Mouse (Mus musculus): Measurements from ENCODE around the gene Ptpn22.
"Not testable (repeated sequence)": the region's sequence is repeated elsewhere in the genome, so short reads cannot be mapped to it uniquely, and the experiment has no call there.

DNA sequence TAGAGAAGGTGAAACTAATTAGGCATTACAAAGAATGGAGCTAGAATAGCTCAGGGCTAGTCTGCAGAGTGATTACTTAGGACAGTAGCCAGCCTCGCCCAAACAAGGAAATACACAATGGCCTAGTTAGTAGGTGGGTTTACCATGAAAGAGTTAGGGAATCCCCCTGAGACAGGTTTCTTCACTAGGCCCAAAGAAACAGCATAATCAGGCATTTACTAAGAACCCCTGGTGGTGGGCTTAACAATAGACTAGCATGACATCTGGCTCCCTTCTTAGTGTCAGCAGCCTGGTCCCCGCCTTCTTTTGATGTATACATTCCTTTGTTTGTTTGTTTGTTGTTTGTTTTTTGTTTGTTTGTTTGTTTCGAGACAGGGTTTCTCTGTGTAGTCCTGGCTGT, 19.4 kb upstream of the Ptpn22 start:
- not testable (repeated sequence) for TF ChIP-seq CTCF (IDR thresholded peaks at IDR 0.05; ENCODE audit: borderline replicate concordance, control insufficient read depth, extremely low read depth, insufficient read depth, low read length, poor library complexity); POLR2A (IDR thresholded peaks at IDR 0.05; ENCODE audit: control insufficient read depth, extremely low read depth, insufficient read depth, low read length, poor library complexity)

Data from thymus, adult 2 months (tissue).